Mouse (Mus musculus) fibroblast of lung, adult 2 months (primary cell): ENCODE data around the gene Baiap3.

ENCODE experiments used
- DNase-seq: peaks from one replicate; pipeline ENCODE4 v3.0.0-alpha.2; 2011; ENCODE audit warnings: low read depth

Baiap3 gene

DNA sequence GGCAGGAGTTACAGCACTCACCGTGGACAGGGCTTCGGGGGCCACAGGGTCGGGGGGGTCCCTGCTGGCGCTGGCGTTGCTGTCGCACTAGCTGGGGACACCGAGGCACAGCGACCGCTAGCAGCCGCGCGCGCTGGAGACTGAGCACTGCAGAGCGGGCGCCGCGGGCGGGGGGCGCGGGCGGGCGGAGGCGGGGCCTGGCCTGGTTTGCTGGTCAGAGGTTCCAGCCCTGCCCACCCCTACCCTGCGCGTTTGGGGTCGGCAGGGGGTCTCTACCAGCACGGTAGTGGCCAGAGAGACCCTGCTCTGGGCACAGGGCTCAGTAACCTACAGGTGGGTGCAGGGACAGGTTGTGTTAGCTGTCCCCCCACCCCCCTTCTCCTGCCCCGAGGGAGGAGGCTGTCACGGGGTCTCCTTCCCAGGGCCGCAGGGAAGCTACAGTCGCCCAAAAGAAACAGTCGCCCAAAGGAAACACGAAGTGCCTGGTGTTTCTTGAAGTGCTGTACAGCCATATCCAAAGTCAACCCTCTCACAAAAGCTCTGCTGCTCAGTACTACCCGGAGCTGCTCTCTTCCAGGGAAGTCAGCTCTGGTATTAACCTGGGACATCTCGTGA, at the start of gene Baiap3:
TSS of gene Baiap3 (minus strand) at position 225 of the 615 bp plus-strand sequence.
- DNase-seq = no peak

DNA sequence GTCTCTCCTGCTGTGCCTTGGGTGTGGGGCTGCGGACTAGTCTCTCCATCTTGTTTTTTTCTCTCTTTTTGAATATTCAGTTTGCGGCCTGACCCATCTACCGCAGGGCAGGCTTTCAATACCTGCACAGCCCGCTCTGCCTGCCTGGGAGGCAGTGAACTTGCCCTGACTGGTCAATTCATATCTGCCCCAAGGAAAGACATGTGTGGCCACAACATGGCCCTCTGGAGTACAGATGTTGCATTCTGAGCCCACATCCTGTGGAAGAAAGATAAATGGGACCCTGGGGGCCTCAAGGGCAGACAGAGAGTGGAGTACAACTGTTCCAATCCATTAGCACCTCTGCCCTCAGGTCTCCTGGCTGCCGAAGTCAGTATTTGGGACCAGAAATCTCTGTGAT, 41.9 kb upstream of the Baiap3 start, which contains the start of gene Prss34:
TSS of gene Prss34 (plus strand) at position 301 of the 400 bp plus-strand sequence.
- no peak for DNase-seq

DNA sequence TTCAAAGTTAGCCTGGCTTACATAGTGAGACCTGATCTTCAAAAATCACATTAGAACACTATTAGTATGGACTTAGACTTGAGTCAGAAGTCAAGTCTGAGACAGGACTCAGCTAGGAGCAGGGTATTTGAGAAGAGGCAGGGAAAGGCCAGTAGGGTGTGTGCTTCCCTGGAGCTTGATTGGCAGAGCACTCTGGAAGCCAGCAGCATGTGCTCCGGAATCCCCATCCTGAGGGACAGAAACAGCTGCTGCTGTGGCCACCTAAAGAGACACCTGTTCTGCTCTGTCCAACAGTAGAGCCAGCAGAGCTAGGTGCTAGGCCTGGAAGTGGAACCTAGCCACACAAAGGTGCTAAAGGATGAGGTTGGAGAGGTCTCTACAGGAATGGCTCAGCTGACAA, 37.9 kb upstream of the Baiap3 start:
- DNase-seq = no peak

DNA sequence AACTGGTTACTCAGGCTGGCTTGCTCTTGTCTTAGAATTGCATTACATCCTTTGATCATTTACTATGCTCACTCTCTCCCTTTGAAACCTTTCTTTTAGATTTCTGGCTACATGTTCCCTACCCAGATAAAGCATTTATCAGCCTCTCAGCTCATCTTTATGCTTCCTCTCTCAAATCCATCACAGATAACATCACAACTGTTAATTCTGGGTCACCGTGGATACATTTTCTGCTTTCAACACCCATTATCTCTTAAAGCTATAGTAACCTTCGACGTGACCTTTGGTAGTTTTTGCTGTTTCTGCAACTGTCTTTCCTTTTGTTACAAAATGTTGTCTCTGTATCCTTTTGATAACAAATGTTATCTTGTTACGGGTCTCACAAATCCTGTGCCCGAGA, 37.3 kb upstream of the Baiap3 start:
- no peak for DNase-seq

DNA sequence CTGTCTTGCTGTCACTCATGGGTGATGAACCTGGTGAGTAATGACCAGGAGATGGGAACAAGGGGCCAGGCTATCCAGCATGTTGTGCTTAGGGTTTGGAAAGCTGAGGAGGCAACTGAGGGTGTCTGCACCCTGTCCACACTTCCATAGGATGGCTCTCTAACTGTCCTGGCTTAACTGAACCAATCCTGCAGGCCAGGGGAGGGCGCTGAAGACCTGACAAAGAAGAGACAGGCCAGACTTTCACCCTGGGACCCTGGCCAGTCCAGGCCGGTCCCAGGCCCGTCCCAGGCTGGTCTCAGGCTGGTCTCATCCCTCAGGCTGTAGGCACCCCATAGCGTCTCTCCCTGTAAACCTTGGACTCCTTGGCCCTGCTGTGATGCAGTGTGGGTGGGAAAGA, 34.2 kb upstream of the Baiap3 start:
- DNase-seq = no peak

DNA sequence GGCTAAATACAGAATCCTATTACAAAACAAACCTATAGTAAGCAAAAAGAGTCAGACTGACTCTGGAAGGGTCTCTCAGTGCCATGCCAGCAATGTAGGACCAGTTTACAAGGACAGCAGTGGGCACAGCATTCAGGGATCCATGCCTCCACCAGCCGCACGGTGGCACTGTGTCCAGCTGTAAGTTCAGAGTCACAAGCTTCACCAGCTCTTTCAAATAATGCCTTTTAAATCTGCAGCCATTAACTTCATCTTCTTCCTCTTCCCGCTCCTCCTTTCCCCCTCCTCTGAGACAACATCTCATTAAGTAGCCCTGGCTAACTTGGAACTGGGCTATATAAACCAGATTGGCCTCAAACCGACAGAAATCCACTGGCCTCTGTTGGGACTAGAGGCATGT, 32.7 kb upstream of the Baiap3 start:
- DNase-seq = no peak

DNA sequence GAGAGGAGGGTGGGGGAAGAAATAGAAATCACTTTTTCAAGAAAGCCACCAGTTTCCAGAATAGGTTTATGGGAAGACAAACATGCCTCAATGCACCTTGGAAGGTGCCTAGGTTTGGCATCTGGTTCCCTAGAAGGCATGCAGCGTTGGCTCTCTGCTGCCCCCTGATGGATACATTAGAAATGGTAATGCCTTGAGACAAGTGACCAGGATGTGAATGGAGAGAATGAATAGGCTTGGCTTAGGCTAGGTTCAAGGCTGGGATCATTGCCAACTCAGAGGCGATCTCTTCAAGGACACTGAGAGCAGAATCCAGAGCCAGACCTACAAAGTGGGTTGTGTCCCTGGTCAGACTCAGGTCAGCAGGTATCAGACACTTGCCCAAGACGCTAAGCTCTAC, 28.9 kb upstream of the Baiap3 start:
- DNase-seq = no peak

DNA sequence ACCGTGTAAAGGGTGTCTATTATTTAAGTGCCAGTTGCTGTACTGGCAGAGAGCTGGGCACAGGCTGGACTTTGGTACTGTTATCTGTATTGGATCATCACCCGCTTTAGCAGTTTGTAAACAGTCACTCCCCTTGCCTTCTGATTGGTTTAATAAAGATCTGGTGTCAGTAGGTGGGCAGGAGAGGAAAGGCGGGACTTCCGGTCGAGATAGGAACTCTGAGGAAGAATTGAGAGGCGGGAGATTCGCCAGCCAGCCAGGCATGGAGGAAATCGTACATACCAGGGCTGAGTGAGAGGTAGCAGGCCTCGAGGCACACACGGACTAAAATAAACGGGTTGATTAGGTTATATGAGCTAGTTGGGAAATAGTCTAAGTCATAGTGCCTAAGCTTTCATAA, 26.0 kb upstream of the Baiap3 start:
- no peak for DNase-seq

DNA sequence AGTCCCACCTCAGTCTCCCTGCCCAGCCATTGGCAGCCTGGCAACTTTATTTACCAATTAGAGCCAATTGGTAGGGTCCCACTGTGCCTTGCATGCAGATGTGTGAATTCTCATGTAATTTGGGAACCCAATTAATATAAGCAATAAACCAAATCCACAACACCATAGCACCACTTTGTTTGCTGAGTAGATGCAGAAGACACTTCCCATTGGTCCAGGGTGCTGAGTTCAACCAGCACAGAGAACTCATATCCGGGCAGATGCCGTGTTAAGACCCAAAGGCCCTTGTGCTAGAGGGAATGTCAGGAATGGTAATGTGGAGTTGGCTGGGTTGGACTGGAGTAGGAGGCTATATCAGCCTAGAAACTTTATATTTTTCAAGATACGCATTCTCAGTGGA, 19.7 kb upstream of the Baiap3 start:
- no peak for DNase-seq

DNA sequence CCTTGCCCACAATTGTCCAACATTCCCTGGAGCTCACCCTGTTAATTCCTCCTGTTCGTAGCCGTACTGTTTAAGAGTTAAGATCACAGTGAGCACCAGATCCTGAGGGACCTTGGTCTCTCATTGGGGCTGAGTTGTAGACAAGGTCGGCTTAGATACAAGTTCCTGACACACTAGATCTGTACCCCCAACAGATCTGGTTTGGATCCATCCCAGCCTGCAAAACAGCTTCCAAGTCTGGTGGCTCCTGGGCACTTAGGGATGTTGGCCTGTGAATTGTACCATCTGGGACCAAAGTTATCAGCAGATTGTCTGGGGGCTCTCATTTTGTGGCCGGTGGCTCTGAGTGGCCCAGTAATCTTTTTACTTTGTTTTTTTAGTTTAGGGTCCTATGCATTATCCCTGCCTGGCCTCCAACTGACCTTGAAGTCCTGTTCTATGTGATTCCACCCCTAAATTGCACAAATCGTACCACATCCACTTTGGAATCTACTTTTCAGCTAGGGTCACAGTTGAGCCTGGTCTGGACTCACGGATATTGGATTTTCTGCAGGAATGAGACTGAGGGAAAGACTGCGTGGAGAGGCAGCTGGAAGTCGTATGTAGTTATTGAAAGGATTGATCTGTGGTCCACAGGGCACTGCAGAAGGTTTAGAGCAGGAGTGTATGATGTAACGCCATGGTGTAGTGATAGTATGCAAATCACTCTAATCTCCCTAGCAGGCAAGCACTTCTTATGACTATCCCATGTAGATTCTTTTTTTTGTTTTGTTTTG, 18.6 kb upstream of the Baiap3 start, which contains the start of gene Ube2i:
TSS of gene Ube2i (minus strand) at position 52 of the 776 bp plus-strand sequence.
- no peak for DNase-seq

DNA sequence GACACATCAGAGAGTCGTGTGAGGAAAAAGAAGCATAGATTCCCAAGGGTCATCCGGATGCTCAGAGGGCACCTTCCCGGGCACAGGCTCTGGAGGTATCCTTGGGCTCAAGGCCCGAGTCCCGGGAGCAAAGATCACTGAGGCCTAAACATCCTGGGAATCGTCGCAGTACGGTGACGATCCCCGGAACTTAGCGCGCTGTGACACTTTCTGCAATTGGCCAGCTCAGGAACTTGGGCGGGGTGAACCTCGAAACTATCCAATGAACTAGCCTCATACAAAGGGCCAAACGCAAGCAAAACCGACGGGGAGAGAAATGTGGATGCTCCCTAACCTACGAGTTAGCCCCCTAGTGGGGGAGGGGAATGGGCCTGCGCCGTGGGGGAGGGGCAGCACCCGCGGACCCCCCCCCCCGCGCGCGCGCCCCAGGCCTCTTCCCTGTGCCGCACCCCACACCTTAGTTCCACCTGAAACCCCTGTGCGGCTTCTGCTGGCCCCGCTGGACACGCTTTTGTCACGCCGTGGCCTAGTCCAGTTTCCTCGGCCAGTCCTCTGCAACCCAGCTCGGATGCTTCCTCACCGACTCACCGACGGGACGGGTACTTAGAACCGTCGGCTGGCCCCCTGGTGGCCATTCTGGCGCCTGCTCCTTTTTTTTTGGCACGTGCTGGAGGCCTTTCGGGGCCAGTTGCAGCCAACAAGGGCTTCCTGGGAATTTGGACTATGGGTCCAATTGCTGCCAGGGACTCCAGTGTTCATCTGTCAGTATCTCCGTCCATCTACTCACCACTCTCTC, 17.7 kb upstream of the Baiap3 start:
- peak; percentile 93 for DNase-seq

DNA sequence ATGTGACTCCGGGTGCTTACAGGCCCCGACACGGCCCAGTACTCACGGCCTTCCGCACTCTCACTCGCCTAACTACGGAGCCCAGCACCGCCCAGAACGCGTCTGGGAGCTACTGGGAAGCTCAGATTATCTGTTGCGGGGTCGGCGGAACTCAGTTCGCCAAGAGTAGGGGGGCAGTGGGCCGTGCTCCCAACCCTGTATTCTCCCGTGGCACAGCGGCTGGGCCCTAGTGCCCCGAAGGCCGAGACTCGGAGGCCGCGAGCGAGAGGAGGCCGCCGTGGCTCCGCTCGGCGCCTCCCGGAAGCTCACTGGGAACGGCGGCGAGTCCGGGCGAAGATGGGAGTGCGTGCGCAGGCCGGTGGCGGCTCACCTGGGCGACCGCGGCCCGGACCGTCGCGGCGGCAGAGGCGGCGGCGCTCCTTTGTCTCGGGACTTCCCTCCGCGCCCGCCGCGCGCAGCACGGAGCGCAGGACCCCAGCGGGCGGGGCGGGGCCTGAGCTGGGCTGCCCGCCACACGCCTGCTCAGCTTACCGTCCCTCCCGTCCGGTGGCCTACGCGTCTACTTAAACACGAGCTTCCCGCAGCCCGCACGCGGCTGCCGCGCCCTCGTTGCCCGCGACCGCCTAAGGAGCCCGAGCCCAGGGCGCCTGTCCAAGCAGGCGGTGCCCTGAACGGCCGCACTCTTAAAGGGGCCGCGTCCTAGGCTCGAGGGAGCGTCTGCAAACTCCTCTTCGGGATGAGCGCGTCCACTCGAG, 17.0 kb upstream of the Baiap3 start:
- DNase-seq = peak; percentile 72

DNA sequence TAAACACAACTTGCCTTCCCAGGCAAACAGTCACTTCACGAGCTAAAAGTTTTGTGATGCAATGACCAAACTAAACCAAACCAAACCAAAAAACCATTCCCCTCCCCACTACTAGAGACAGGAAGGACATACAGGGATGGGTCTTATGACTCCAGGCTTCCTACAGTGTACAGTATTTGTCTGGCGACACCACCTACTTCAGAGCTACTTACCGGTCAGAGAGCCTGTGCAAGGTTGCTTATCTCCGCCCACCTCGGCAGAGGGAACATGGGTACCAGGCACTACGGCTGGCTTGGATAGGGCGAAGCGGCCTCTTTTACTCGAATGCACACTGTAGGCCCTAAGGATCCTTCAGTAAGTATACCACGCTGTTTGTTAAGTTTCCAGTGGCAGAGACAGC, 16.2 kb upstream of the Baiap3 start:
- DNase-seq = no peak

DNA sequence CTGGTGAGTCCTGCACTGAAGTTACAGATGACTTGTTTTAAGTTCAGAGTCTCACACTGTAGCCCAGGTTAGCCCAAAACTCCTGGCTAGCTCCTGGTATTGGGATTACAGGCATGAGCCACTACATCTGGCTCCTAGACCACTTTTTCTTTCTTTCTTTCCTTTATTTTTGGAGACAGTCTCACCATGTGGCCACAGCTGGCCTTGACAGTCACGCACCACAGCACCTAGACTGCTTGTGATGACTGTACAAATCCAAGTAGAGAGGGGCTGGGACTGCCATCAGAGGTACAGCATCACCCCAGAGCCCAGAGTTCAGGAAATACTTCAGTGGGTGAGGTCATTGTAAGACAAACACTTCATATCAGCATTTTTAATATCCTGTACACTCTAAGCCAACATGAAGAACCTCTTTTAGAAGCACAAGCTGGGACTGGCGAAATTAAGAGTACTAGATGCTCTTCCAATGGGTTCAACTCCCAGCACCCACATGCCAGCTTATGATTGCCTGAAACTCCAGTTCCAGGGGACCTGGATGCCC, 14.7 kb upstream of the Baiap3 start:
- no peak for DNase-seq

DNA sequence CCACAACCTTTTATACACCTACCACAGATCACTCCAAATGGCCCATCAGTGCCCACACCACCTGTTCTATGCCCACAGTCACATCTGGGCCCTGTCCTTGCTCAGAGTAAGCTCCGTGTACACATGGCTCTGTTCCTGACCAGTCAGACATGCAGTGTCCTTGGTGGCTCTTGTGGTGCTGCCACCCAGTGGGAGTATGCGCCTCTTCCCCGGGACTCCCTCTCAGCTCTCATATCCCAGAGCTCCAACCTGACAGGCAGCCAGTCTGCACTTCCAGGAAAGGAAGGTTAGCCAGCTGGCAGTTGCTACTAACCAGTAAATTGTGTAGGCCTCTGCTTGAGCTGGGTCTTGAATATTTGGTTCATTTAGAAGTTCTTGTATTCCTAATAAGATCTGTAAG, 8.3 kb upstream of the Baiap3 start:
- no peak for DNase-seq

DNA sequence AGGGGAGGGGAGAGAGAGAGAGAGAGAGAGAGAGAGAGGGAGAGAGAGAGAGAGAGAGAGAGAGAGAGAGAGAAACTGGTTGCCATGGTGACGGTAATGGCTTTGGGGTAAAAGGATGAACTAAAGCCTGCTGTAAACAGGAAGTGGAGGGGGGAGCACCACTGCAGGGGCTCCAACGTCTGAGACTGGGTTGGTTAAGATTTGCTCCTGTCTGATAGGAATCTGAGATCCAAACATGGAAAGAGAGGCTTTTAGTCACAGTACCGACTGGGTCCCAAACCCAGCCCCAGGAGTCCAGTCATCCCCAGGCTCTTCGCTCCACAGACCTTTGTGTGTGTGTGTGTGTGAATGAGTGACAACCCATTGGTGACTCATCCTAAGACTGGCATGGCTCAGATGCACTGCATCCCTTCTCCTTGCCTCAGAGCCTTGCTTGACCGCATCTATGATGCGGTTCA, 1.7 kb upstream of the Baiap3 start:
- no peak for DNase-seq

DNA sequence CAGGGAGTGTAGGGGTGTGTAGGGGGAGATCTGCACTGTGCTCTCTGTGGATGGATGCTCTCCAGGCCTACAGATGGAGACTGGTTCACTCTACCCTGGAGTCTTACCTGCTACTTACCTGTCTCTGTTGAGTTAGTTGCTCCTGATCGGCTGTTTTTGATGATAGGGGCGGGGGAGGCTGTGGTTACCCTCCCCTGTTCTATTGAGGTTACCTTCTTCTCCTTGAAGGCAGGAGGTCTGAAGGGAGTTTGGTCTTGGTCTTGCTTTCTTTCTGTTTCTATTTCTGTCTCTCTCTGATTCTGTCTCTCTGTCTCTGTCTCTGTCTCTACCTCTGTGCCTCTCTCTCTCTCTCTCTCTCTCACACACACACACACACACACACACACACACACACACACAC, 1.1 kb downstream of the Baiap3 start:
- DNase-seq = no peak

DNA sequence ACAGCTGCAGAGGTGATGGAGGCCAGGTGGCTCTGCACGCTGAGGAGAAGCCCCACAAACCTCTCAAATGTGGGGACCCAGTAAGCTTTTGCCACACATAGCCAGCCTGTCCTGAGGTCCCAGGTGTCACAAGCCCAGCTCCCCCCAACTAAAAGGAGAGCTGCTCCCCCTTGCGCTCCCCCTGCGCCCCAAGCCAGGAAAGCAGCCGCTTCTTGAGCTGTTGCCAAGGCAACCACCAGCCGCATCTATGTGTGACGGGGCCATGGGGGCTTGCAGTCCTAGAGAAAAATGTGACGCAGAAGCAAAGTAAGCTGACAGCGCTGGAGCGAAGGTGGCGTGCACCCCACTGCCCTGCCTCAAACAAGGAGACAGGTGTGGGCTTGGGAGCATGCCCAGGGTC, 2.4 kb downstream of the Baiap3 start:
- no peak for DNase-seq

DNA sequence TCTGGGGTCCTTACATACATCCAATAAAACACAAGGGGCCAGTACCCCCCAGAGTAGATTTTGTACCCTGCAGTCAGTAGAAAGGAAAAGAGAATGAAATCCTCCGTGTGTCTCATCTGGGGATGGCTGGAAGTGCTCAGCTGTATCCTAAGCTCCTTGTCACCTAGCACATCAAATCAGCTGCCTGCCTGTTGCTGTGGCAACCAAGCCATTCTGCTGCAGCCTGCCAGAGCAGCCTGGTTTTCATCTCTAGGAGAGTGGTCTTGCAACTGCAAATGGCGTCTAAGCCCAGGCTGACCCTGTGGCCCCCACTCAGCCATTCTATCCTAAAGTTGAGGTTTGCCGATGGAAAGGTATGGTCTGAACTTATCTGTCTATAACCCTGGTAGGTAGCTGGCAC, 3.5 kb downstream of the Baiap3 start:
- no peak for DNase-seq

DNA sequence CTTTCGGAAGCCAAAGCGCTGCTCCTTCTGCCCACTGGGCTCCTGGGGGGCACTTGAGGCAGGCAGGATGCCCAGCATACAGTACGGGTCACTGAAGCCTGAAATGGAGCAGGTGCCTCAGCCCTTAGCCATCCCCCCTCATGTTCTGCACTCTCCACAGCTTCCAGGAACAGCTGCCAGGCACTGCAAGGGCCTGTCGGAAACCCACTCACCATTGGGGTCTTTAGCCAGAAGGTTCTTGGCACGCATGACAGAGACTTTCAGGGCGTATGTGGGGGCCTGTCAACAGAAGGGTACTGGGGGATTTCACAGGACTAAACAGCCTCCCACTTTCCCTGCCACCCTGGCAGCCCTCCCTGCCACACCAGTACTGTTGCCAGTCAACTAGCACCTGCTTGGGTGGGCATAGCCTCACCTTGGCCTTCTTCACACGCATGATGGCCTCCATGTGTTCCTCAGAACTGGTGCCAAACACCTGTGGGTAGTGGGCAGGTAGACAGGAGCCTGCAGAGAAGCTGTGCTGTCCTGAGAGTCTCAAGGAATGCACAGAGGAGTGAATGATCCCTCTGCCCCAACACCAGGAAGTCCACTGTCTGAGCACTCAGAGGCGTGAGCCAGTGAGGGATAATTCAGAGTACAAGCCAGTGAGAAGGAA, 5.9 kb downstream of the Baiap3 start:
- DNase-seq = no peak

DNA sequence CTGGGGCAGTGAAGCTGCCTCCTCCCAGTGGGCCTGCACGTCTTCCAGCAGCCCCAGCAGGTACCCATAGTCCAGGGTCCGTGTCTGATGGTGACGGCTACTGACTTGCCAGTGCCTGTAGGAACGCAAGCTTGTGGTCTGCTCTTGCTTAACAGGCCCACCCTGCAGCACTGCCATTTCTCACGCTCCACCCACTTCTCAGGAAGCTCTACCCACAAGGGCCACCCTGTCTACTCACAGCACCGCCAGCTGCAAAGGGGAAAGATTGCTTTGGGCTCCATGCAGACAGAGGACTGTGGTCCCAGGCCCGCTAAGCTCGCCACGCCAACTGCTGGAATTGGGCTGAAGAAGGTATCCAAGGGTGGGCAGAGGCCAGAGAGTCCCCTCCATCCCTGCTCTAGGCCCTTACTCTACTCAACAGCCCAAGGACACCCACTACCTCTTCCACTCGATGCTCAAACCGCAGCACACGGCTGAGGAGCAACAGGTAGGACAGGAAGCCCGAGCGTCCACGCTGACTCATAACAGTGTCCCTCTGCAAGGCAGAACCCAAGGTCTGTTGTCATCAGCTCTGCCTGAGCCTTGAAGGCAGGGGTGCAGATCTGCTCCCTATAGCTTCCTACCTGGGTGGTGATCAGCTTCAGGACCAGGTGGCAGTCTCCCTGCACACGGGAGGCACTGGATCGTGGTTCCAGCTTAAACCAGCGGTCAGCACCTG, 8.0 kb downstream of the Baiap3 start:
- DNase-seq = no peak
